40 mouse cellular contexts compared by ENCODE assay signal in the genomic region with DNA sequence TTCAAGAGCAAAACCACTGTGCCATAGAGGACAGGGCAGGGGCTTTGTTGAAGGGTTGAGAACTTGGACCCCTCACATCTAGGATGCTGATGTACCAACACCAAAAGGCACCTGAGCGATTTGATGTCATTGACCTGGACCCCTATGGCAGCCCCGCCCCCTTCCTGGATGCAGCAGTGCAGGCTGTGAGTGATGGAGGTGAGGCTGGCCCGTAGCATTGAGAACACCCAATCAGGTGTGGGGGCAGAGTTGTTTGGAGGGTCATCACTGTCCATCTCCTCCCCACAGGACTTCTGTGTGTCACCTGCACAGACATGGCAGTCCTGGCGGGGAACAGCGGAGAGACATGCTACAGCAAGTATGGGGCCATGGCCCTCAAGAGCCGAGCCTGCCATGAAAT. TPM values are rescaled to one million over a fixed set of nuclear protein-coding genes. Genes with fewer than 3 reads are reported as not detected.
"Had no signal": no experiment of that assay in that cellular context is flagged by ENCODE, and none has a peak within 500 bp of the region (broad histone marks: within the 10 kb centered on the region; RNA-seq: fewer than 3 reads in every experiment).

No protein-coding gene starts in this region.

- H3K27me3 ChIP-seq: heart, embryonic 13.5 days; heart, embryonic 15.5 days; hindbrain, embryonic 15.5 days; intestine, embryonic 15.5 days; kidney, embryonic 15.5 days had no signal

- H3K4me2 ChIP-seq: heart, embryonic 11.5 days; heart, embryonic 13.5 days; heart, embryonic 15.5 days; hindbrain, embryonic 12.5 days; hindbrain, embryonic 13.5 days; hindbrain, embryonic 14.5 days; hindbrain, embryonic 15.5 days; intestine, embryonic 15.5 days; kidney, embryonic 15.5 days had no signal

- H3K27ac ChIP-seq: heart, embryonic 13.5 days; heart, embryonic 15.5 days; hindbrain, embryonic 10.5 days; hindbrain, embryonic 12.5 days; hindbrain, embryonic 13.5 days; hindbrain, embryonic 14.5 days; hindbrain, embryonic 15.5 days; hindbrain, postnatal 0 days; intestine, embryonic 15.5 days; kidney, embryonic 15.5 days; kidney, postnatal 0 days; layer of hippocampus, adult 2 months; left cerebral cortex, adult 2 months had no signal

- DNase-seq: heart, postnatal 10 days; heart, postnatal 14 days; heart, postnatal 36 days; heart, postnatal 4 days; kidney, adult 11 months; kidney, adult 18-20 months; kidney, adult 2 months; kidney, adult 8-10 months; kidney, adult 9 months; kidney, postnatal 10 days; kidney, postnatal 14 days; kidney, postnatal 25 days; kidney, postnatal 36 days; kidney, postnatal 4 days; layer of hippocampus, adult 9-11 months; layer of hippocampus, postnatal 36 days had no signal

- H3K9ac ChIP-seq: heart, embryonic 13.5 days; heart, embryonic 15.5 days; hindbrain, embryonic 12.5 days; hindbrain, embryonic 13.5 days; hindbrain, embryonic 14.5 days; hindbrain, embryonic 15.5 days; intestine, embryonic 15.5 days; kidney, embryonic 15.5 days had no signal

- H3K4me3 ChIP-seq: heart, embryonic 13.5 days; heart, embryonic 15.5 days; hindbrain, embryonic 10.5 days; hindbrain, embryonic 12.5 days; hindbrain, embryonic 13.5 days; hindbrain, embryonic 15.5 days; intestine, embryonic 15.5 days; kidney, embryonic 15.5 days; layer of hippocampus, adult 2 months; left cerebral cortex, adult 2 months had no signal

- ATAC-seq: hindbrain, embryonic 16.5 days; hindbrain, postnatal 0 days; inflammation-experienced regulatory T-cells, adult 6 months; intestine, embryonic 15.5 days; intestine, embryonic 16.5 days; intestine, postnatal 0 days had no signal

- H3K9me3 ChIP-seq: heart, embryonic 13.5 days; heart, embryonic 15.5 days; hindbrain, embryonic 10.5 days; hindbrain, embryonic 12.5 days; hindbrain, embryonic 13.5 days; hindbrain, embryonic 15.5 days; intestine, embryonic 15.5 days; kidney, embryonic 15.5 days had no signal

RNA-seq across cellular contexts. Expression of a gene that starts 27.7 kb away (rescaled TPM):
- total RNA-seq: hindbrain, postnatal 0 days; layer of hippocampus, adult 18-20 months; layer of hippocampus, adult 8-10 months; layer of hippocampus, postnatal 10 days; layer of hippocampus, postnatal 14 days; layer of hippocampus, postnatal 25 days; layer of hippocampus, postnatal 36 days; left cerebral cortex, adult 18-20 months; left cerebral cortex, adult 2 months had no signal
